Mouse (Mus musculus): Measurements from ENCODE around the gene Zfp970. TPM values are rescaled to one million over a fixed set of nuclear protein-coding genes. Genes with fewer than 3 reads are reported as not detected.

The Zfp970 gene
- polyA plus RNA-seq, 1 experiment from 2014 or later: 13.9 TPM

Other genes with a start within 250 kb of the Zfp970 start
- not detected in 2 replicates for gene Gm14409, start 197.7 kb upstream of the Zfp970 start, polyA plus RNA-seq (2014; fragmentation: Nextera tagmentation; extraction: Ambion mirVana)
- 0.39 and 0.96 TPM in 2 replicates for gene Gm14412, start 140.4 kb upstream of the Zfp970 start, polyA plus RNA-seq (2014; fragmentation: Nextera tagmentation; extraction: Ambion mirVana)
- 8.0 and 10.1 TPM in 2 replicates for gene Gm14418, start 66.4 kb upstream of the Zfp970 start, polyA plus RNA-seq (2014; fragmentation: Nextera tagmentation; extraction: Ambion mirVana)
- gene Gm14403, start 33.5 kb downstream of the Zfp970 start, polyA plus RNA-seq (2014; fragmentation: Nextera tagmentation; extraction: Ambion mirVana): 7.8 and 8.1 TPM in 2 replicates
- not detected in 2 replicates for gene Gm14406, start 113.5 kb downstream of the Zfp970 start, polyA plus RNA-seq (2014; fragmentation: Nextera tagmentation; extraction: Ambion mirVana)

Measured in embryonic facial prominence, embryonic 14.5 days (tissue).